Mouse (Mus musculus): Measurements from ENCODE around the gene Tmem63c. TPM values are rescaled to one million over a fixed set of nuclear protein-coding genes. Genes with fewer than 3 reads are reported as not detected.

Tmem63c gene
- polyA plus RNA-seq, 1 experiment from 2014 or later: 0.74 TPM

DNA sequence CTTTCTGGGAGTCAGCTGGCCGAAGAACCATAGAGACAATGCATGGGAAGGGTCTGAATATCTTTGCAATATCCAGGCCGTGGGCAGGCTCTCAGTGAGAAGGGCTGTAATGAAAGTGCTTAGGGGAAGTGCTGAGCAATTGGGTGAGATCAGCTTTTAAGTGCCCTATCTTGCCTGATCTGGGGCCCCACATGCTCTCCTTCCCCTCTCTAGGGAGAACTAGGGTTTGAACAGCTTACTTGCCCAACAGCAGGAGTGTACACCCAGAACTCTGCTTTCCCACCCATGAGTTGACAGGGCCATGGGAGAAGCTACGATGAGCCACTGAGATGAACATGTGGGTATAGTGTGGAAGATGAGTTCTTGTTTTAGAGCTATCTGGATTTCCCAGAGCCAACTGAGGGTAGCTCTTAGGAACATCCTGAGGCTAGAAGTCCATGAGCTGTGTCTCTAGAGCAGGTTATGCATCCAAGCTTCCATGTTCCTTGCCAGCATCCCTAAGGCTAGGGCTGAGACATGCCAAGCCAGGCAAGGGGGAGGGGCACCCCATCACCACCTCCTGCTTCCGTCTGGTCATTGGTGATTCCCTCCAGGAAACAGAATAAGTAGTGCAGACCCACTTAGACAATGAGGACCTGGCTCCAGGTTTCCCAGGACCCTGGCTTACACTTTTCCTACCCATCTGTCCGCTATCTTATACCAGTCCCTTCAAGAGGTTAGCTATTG lies 8.3 kb downstream of the Tmem63c start:
- no peaks in the 10 kb centered on the region for H3K4me1 ChIP-seq (ENCODE audit: control insufficient read depth, insufficient read depth, low read length)
- ATAC-seq (ENCODE audit: low read depth) (no peak), DNase-seq (ENCODE audit: low spot score) (no peak)
- H3K27ac ChIP-seq (replicated peaks; ENCODE audit: low read depth, low read length): no peak overlapping the region
- WGBS: 66% methylated on average over 5 of the region's 5 CpGs
- peaks cover 24% of the 10 kb centered on the region for H3K27me3 ChIP-seq (replicated peaks; ENCODE audit: control insufficient read depth, insufficient read depth, low read length)
- no peaks in the 10 kb centered on the region for H3K36me3 ChIP-seq (ENCODE audit: control insufficient read depth, insufficient read depth, low read length)
- H3K4me3 ChIP-seq (ENCODE audit: low read depth, low read length): no peak overlapping the region
- H3K9ac ChIP-seq (ENCODE audit: low read depth, low read length): no peak overlapping the region
- H3K4me2 ChIP-seq (ENCODE audit: low read depth, low read length): no peak overlapping the region
- H3K9me3 ChIP-seq (ENCODE audit: control insufficient read depth, low read length): no peaks in the 10 kb centered on the region

DNA sequence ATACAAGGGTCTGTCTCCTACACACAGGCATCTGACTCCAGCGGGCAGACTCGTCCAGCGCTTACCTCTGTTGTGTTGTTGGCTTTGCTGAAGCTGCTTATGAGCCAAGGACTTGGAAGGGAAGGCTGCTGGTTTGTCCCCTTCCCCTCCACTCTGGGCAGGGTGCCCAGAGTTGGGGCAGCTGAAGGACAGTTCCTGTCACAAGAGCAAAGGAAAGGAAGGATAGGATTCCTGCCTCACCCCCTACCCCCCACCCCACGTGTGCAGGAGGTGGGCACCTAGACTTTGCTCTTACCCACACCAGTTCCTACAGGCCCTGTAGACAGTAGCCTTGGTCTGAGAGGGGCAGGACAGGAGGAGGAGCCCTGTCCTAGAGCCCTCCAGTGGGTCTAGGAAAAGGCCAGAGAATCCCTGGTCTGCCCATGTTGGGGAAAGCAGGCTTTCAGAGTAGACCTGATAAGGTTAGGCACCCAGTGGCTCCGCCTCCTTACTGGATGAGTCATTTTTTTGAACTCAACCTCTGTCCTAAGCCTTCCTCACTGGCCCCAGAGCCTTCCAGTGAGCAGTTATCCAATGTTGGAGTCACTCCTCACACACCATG lies 10.1 kb downstream of the Tmem63c start:
- Histone ChIP-seq H3K27me3 (replicated peaks; ENCODE audit: control insufficient read depth, insufficient read depth, low read length) (peaks cover 20% of the 10 kb centered on the region), H3K9me3 (ENCODE audit: control insufficient read depth, low read length) (no peaks in the 10 kb centered on the region), H3K4me1 (ENCODE audit: control insufficient read depth, insufficient read depth, low read length) (no peaks in the 10 kb centered on the region), H3K4me3 (ENCODE audit: low read depth, low read length) (no peak overlapping the region), H3K9ac (ENCODE audit: low read depth, low read length) (no peak overlapping the region), H3K27ac (replicated peaks; ENCODE audit: low read depth, low read length) (no peak overlapping the region), H3K36me3 (ENCODE audit: control insufficient read depth, insufficient read depth, low read length) (no peaks in the 10 kb centered on the region), H3K4me2 (ENCODE audit: low read depth, low read length) (no peak overlapping the region)
- ATAC-seq (ENCODE audit: low read depth) (no peak), DNase-seq (ENCODE audit: low spot score) (no peak)
- WGBS: 72% methylated on average over 5 of the region's 5 CpGs

- 92% methylated on average over 7 of the region's 7 CpGs for WGBS
- Histone ChIP-seq H3K27ac (replicated peaks; ENCODE audit: low read depth, low read length) (no peak overlapping the region), H3K36me3 (ENCODE audit: control insufficient read depth, insufficient read depth, low read length) (no peaks in the 10 kb centered on the region), H3K4me1 (ENCODE audit: control insufficient read depth, insufficient read depth, low read length) (no peaks in the 10 kb centered on the region), H3K4me2 (ENCODE audit: low read depth, low read length) (no peak overlapping the region), H3K9me3 (ENCODE audit: control insufficient read depth, low read length) (no peaks in the 10 kb centered on the region), H3K27me3 (replicated peaks; ENCODE audit: control insufficient read depth, insufficient read depth, low read length) (no peaks in the 10 kb centered on the region), H3K4me3 (ENCODE audit: low read depth, low read length) (no peak overlapping the region), H3K9ac (ENCODE audit: low read depth, low read length) (no peak overlapping the region)
- ATAC-seq (ENCODE audit: low read depth) (no peak), DNase-seq (ENCODE audit: low spot score) (no peak)
Measured at GRCm38 (mm10) chr12:87036631-87037030, 15.5 kb downstream of the Tmem63c start.

DNA sequence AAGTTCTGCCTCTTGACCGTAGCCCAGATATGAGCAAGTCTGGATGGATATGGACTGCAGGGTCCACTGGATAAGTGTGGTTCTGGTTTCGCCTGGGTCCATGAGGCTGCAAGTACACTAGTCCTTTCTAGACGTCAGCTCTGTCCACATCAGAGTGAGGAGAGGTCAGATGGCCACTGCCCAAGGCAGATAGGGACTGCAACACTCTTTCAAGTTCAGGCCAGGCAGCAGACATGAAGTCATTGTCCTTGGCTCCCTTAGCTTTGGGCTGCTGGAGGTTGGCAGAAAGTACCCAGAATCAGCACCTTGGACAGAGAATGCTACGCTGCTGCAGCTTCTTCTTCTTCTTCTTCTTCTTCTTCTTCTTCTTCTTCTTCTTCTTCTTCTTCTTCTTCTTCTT lies 19.0 kb downstream of the Tmem63c start:
- peak; percentile 43 for DNase-seq (ENCODE audit: low spot score)
- 68% methylated on average over 4 of the region's 4 CpGs for WGBS
- Histone ChIP-seq H3K9ac (ENCODE audit: low read depth, low read length) (no peak overlapping the region), H3K36me3 (ENCODE audit: control insufficient read depth, insufficient read depth, low read length) (no peaks in the 10 kb centered on the region), H3K4me1 (ENCODE audit: control insufficient read depth, insufficient read depth, low read length) (no peaks in the 10 kb centered on the region), H3K9me3 (ENCODE audit: control insufficient read depth, low read length) (no peaks in the 10 kb centered on the region), H3K27me3 (replicated peaks; ENCODE audit: control insufficient read depth, insufficient read depth, low read length) (no peaks in the 10 kb centered on the region), H3K4me2 (ENCODE audit: low read depth, low read length) (no peak overlapping the region), H3K27ac (replicated peaks; ENCODE audit: low read depth, low read length) (no peak overlapping the region), H3K4me3 (ENCODE audit: low read depth, low read length) (no peak overlapping the region)
- ATAC-seq (ENCODE audit: low read depth): no peak

DNA sequence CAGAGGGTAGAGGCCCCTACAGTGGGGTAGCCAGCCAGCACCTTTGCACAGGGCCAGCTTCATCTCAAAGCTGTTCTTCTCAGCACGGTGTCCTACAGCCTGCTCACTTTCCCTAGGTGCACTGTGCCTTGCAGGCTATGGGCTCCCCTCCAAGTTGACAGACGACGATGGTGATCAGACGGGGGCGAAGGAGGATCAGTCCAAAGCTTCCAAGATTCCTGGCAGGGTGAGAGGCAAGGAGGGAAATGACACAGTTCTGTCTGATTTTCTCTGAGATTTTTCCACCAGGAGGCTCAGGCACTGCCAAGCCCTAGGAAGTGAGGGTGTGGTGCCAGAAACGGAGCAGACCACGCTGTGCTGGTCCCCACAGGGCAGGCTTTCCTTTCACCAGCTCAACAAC lies 19.7 kb downstream of the Tmem63c start:
- 86% methylated on average over 7 of the region's 7 CpGs for WGBS
- no peak overlapping the region for H3K4me3 ChIP-seq (ENCODE audit: low read depth, low read length)
- H3K27ac ChIP-seq (replicated peaks; ENCODE audit: low read depth, low read length): no peak overlapping the region

DNA sequence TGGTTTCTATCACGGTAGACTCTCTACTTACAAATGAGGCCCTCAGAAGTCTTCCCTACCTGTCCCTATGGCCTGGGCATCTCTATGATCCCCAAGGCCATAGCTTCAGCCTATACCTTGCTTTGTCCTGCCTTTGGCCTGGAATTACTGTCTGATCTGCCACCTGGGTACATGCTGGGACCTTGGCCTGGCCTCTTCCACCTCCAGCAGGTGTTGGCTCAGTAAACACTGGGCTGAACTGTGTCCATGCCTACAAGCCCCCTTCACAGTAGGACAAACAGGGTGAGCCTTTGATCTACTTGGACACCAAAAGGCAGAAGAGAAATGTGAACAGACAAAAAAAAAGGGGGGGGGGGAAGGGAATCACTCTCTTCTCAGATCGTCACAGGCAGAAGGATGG lies 21.3 kb downstream of the Tmem63c start:
- Histone ChIP-seq H3K4me1 (ENCODE audit: control insufficient read depth, insufficient read depth, low read length) (no peaks in the 10 kb centered on the region), H3K27me3 (replicated peaks; ENCODE audit: control insufficient read depth, insufficient read depth, low read length) (no peaks in the 10 kb centered on the region), H3K36me3 (ENCODE audit: control insufficient read depth, insufficient read depth, low read length) (no peaks in the 10 kb centered on the region), H3K9me3 (ENCODE audit: control insufficient read depth, low read length) (no peaks in the 10 kb centered on the region), H3K4me2 (ENCODE audit: low read depth, low read length) (no peak overlapping the region), H3K27ac (replicated peaks; ENCODE audit: low read depth, low read length) (no peak overlapping the region), H3K9ac (ENCODE audit: low read depth, low read length) (no peak overlapping the region), H3K4me3 (ENCODE audit: low read depth, low read length) (no peak overlapping the region)
- WGBS: 74% methylated on average over 2 of the region's 2 CpGs
- DNase-seq (ENCODE audit: low spot score): no peak
- no peak for ATAC-seq (ENCODE audit: low read depth)

More for the DNA sequence above, 19.7 kb downstream of the Tmem63c start:
- ATAC-seq (ENCODE audit: low read depth) (no peak), DNase-seq (ENCODE audit: low spot score) (no peak)
- Histone ChIP-seq H3K4me1 (ENCODE audit: control insufficient read depth, insufficient read depth, low read length) (no peaks in the 10 kb centered on the region), H3K9me3 (ENCODE audit: control insufficient read depth, low read length) (no peaks in the 10 kb centered on the region), H3K9ac (ENCODE audit: low read depth, low read length) (no peak overlapping the region), H3K27me3 (replicated peaks; ENCODE audit: control insufficient read depth, insufficient read depth, low read length) (no peaks in the 10 kb centered on the region), H3K4me2 (ENCODE audit: low read depth, low read length) (no peak overlapping the region), H3K36me3 (ENCODE audit: control insufficient read depth, insufficient read depth, low read length) (no peaks in the 10 kb centered on the region)

DNA sequence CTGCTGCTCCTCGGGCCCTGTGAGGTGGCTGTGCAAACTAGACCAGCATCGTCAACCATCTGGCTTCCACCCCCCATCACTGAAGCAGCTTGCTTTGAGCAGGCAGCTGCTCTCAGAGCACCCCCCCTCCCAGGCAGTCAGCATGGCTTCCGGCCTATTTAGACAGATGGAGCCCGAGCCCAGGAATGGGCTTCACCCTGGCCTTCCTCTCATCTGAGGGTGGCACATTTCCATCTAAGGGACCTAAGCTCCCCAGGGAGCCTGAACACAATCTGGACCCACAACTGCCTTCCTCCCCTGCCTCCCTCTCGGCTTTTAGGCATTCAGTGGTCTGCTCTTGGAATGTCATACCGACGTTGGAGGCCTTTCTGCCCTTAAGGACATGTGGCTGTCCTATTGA lies 22.1 kb downstream of the Tmem63c start:
- Histone ChIP-seq H3K4me2 (ENCODE audit: low read depth, low read length) (no peak overlapping the region), H3K27me3 (replicated peaks; ENCODE audit: control insufficient read depth, insufficient read depth, low read length) (no peaks in the 10 kb centered on the region), H3K36me3 (ENCODE audit: control insufficient read depth, insufficient read depth, low read length) (no peaks in the 10 kb centered on the region), H3K9me3 (ENCODE audit: control insufficient read depth, low read length) (no peaks in the 10 kb centered on the region), H3K4me3 (ENCODE audit: low read depth, low read length) (no peak overlapping the region), H3K9ac (ENCODE audit: low read depth, low read length) (no peak overlapping the region), H3K4me1 (ENCODE audit: control insufficient read depth, insufficient read depth, low read length) (no peaks in the 10 kb centered on the region), H3K27ac (replicated peaks; ENCODE audit: low read depth, low read length) (no peak overlapping the region)
- WGBS: 62% methylated on average over 7 of the region's 7 CpGs
- DNase-seq (ENCODE audit: low spot score): no peak
- peak; percentile 44; the same call in 1 of the 2 replicates for ATAC-seq (ENCODE audit: low read depth)

- Histone ChIP-seq H3K9me3 (ENCODE audit: control insufficient read depth, low read length) (no peaks in the 10 kb centered on the region), H3K4me2 (ENCODE audit: low read depth, low read length) (no peak overlapping the region), H3K4me3 (ENCODE audit: low read depth, low read length) (no peak overlapping the region), H3K36me3 (ENCODE audit: control insufficient read depth, insufficient read depth, low read length) (no peaks in the 10 kb centered on the region), H3K27ac (replicated peaks; ENCODE audit: low read depth, low read length) (no peak overlapping the region), H3K9ac (ENCODE audit: low read depth, low read length) (no peak overlapping the region), H3K4me1 (ENCODE audit: control insufficient read depth, insufficient read depth, low read length) (no peaks in the 10 kb centered on the region), H3K27me3 (replicated peaks; ENCODE audit: control insufficient read depth, insufficient read depth, low read length) (no peaks in the 10 kb centered on the region)
- WGBS: 20% methylated on average over 5 of the region's 5 CpGs
- DNase-seq (ENCODE audit: low spot score): peak; percentile 82
- ATAC-seq (ENCODE audit: low read depth): peak; percentile 87
Measured at GRCm38 (mm10) chr12:87044711-87045110, 23.6 kb downstream of the Tmem63c start.

DNA sequence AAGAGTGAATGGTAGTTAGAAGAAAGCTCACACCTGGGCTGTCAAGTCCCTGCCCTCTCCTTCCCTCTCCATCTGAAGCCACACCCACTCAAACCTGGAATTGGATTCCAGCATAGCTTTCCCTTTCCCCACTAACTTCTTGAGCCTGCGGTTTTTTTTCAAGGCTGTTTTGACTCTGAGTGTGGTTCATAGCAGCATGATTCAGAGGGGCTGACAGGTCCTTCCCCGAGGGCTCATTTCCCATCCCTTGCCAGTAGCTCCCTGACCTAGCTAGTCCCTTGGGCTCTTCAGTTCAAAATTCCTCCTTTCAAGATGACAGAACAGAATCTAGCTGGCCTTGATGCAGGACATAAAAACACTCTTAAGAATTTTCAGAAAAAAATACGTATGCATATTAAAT lies 26.4 kb downstream of the Tmem63c start:
- Histone ChIP-seq H3K4me2 (ENCODE audit: low read depth, low read length) (no peak overlapping the region), H3K9me3 (ENCODE audit: control insufficient read depth, low read length) (no peaks in the 10 kb centered on the region), H3K27me3 (replicated peaks; ENCODE audit: control insufficient read depth, insufficient read depth, low read length) (no peaks in the 10 kb centered on the region), H3K9ac (ENCODE audit: low read depth, low read length) (no peak overlapping the region), H3K27ac (replicated peaks; ENCODE audit: low read depth, low read length) (no peak overlapping the region), H3K4me3 (ENCODE audit: low read depth, low read length) (no peak overlapping the region), H3K4me1 (ENCODE audit: control insufficient read depth, insufficient read depth, low read length) (no peaks in the 10 kb centered on the region), H3K36me3 (ENCODE audit: control insufficient read depth, insufficient read depth, low read length) (no peaks in the 10 kb centered on the region)
- WGBS: 43% methylated on average over 3 of the region's 3 CpGs
- ATAC-seq (ENCODE audit: low read depth) (no peak), DNase-seq (ENCODE audit: low spot score) (no peak)
